Mouse (Mus musculus): ENCODE data around the gene Rad51b. TPM values are rescaled to one million over a fixed set of nuclear protein-coding genes. Genes with fewer than 3 reads are reported as not detected.

Gene Rad51b
- polyA plus RNA-seq, 1 experiment from 2014 or later: 7.8 TPM

DNA sequence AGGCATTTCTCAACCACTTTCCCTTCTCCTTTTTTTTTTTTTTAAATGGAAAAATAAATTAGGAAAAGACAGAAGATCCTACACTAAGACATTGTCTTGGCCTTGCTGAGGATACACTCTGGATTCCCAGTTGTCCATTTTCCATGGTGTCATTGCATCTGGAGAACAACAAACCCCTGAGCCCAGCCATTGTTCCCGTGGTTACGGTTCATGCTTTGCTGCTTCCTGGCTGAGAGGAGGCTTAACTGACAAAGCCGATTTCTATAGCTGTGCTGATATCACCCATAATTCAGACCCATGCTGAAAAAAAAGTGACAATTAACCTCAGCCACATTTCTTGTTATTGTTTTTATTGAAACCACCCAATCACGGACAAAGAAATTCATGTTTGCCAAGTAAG, 295.1 kb downstream of the Rad51b start:
- H3K9ac ChIP-seq (ENCODE audit: low read length): no peak overlapping the region
- H3K4me1 ChIP-seq (ENCODE audit: control insufficient read depth, insufficient read depth, low read length): no peaks in the 10 kb centered on the region
- H3K27ac ChIP-seq (ENCODE audit: low read length): no peak overlapping the region
- H3K27me3 ChIP-seq (ENCODE audit: control insufficient read depth, insufficient read depth, low read length): no peaks in the 10 kb centered on the region
- no peaks in the 10 kb centered on the region for H3K9me3 ChIP-seq (replicated peaks; ENCODE audit: control insufficient read depth, low read length)
- ATAC-seq (ENCODE audit: insufficient read depth, low FRiP score): no peak
- H3K4me2 ChIP-seq (ENCODE audit: low read depth, low read length): no peak overlapping the region
- H3K36me3 ChIP-seq (ENCODE audit: control insufficient read depth, insufficient read depth, low read length): no peaks in the 10 kb centered on the region
- WGBS: 74% methylated on average over 4 of the region's 4 CpGs
- H3K4me3 ChIP-seq (replicated peaks; ENCODE audit: low read length): no peak overlapping the region

DNA sequence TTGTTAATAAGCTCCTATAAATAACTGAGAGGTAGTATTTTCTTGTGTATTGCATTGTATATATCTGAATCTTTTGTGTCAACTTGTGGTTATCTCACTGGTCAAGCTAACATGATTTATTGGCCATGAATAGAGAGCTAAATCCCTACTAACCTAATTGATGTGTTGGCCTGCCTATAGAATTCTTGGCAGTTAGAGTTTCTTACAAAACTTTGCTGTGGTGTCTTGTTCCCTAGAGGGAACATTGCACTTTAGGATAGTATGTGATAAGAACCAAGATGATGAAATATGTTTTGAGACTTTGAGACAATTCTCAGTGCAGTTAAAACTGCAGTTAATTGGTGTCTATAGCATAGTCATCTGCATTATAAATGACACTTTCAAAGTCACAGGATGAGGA, 299.8 kb downstream of the Rad51b start:
- no peaks in the 10 kb centered on the region for H3K9me3 ChIP-seq (replicated peaks; ENCODE audit: control insufficient read depth, low read length)
- H3K27ac ChIP-seq (ENCODE audit: low read length): no peak overlapping the region
- no peaks in the 10 kb centered on the region for H3K36me3 ChIP-seq (ENCODE audit: control insufficient read depth, insufficient read depth, low read length)
- no peak overlapping the region for H3K4me2 ChIP-seq (ENCODE audit: low read depth, low read length)
- H3K9ac ChIP-seq (ENCODE audit: low read length): no peak overlapping the region
- ATAC-seq (ENCODE audit: insufficient read depth, low FRiP score): no peak
- H3K27me3 ChIP-seq (ENCODE audit: control insufficient read depth, insufficient read depth, low read length): no peaks in the 10 kb centered on the region
- peaks cover 17% of the 10 kb centered on the region for H3K4me1 ChIP-seq (ENCODE audit: control insufficient read depth, insufficient read depth, low read length)
- H3K4me3 ChIP-seq (replicated peaks; ENCODE audit: low read length): no peak overlapping the region

GRCm38 (mm10) chr12:79597351-79597750, 300.3 kb downstream of the Rad51b start:
- H3K36me3 ChIP-seq (ENCODE audit: control insufficient read depth, insufficient read depth, low read length): no peaks in the 10 kb centered on the region
- 0 out of 2 replicates have a peak overlapping the region, but pooled peaks have one; percentile 0 for H3K27ac ChIP-seq (ENCODE audit: low read length)
- H3K4me3 ChIP-seq (replicated peaks; ENCODE audit: low read length): no peak overlapping the region
- no peaks in the 10 kb centered on the region for H3K9me3 ChIP-seq (replicated peaks; ENCODE audit: control insufficient read depth, low read length)
- peaks cover 18% of the 10 kb centered on the region for H3K4me1 ChIP-seq (ENCODE audit: control insufficient read depth, insufficient read depth, low read length)
- no peaks in the 10 kb centered on the region for H3K27me3 ChIP-seq (ENCODE audit: control insufficient read depth, insufficient read depth, low read length)
- WGBS: 92% methylated on average over 2 of the region's 2 CpGs
- no peak overlapping the region for H3K4me2 ChIP-seq (ENCODE audit: low read depth, low read length)
- no peak overlapping the region for H3K9ac ChIP-seq (ENCODE audit: low read length)
- ATAC-seq (ENCODE audit: insufficient read depth, low FRiP score): no peak

GRCm38 (mm10) chr12:79597786-79598185, 300.7 kb downstream of the Rad51b start:
- no peak overlapping the region for H3K4me2 ChIP-seq (ENCODE audit: low read depth, low read length)
- peaks cover 21% of the 10 kb centered on the region for H3K4me1 ChIP-seq (ENCODE audit: control insufficient read depth, insufficient read depth, low read length)
- WGBS: 57% methylated on average over 2 of the region's 2 CpGs
- no peak overlapping the region for H3K9ac ChIP-seq (ENCODE audit: low read length)
- peak overlapping the region; percentile 81 for H3K27ac ChIP-seq (ENCODE audit: low read length)
- H3K9me3 ChIP-seq (replicated peaks; ENCODE audit: control insufficient read depth, low read length): no peaks in the 10 kb centered on the region
- H3K36me3 ChIP-seq (ENCODE audit: control insufficient read depth, insufficient read depth, low read length): no peaks in the 10 kb centered on the region
- no peak for ATAC-seq (ENCODE audit: insufficient read depth, low FRiP score)
- H3K27me3 ChIP-seq (ENCODE audit: control insufficient read depth, insufficient read depth, low read length): no peaks in the 10 kb centered on the region
- no peak overlapping the region for H3K4me3 ChIP-seq (replicated peaks; ENCODE audit: low read length)

DNA sequence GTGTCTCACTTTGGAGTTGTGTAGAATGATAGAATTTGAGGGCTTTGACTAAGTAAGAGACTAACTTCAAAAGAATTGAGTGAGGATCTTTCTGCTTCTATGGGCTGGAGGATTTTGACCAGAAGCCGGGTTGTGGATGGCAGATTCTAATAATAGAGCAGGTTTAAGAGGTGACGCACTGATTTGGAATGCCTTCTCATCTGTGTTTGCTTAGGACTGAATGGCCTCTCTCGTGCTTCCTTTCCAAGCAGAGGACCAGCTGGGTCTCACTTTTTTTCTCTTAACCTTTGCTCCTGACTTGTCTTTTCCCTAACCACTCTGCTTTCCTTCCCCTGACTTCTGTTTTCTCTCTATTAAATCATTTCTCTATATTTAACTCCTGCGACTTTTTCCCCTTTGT, 301.4 kb downstream of the Rad51b start:
- H3K9me3 ChIP-seq (replicated peaks; ENCODE audit: control insufficient read depth, low read length): no peaks in the 10 kb centered on the region
- no peak overlapping the region for H3K4me2 ChIP-seq (ENCODE audit: low read depth, low read length)
- H3K4me3 ChIP-seq (replicated peaks; ENCODE audit: low read length): no peak overlapping the region
- no peaks in the 10 kb centered on the region for H3K36me3 ChIP-seq (ENCODE audit: control insufficient read depth, insufficient read depth, low read length)
- H3K9ac ChIP-seq (ENCODE audit: low read length): no peak overlapping the region
- peaks cover 21% of the 10 kb centered on the region for H3K4me1 ChIP-seq (ENCODE audit: control insufficient read depth, insufficient read depth, low read length)
- 15% methylated on average over 4 of the region's 4 CpGs for WGBS
- peak overlapping the region; percentile 81 for H3K27ac ChIP-seq (ENCODE audit: low read length)
- ATAC-seq (ENCODE audit: insufficient read depth, low FRiP score): no peak
- H3K27me3 ChIP-seq (ENCODE audit: control insufficient read depth, insufficient read depth, low read length): no peaks in the 10 kb centered on the region

- H3K36me3 ChIP-seq (ENCODE audit: control insufficient read depth, insufficient read depth, low read length): no peaks in the 10 kb centered on the region
- ATAC-seq (ENCODE audit: insufficient read depth, low FRiP score): no peak
- H3K4me3 ChIP-seq (replicated peaks; ENCODE audit: low read length): no peak overlapping the region
- H3K9me3 ChIP-seq (replicated peaks; ENCODE audit: control insufficient read depth, low read length): no peaks in the 10 kb centered on the region
- H3K27ac ChIP-seq (ENCODE audit: low read length): peak overlapping the region; percentile 81
- no peak overlapping the region for H3K4me2 ChIP-seq (ENCODE audit: low read depth, low read length)
- peaks cover 21% of the 10 kb centered on the region for H3K4me1 ChIP-seq (ENCODE audit: control insufficient read depth, insufficient read depth, low read length)
- H3K9ac ChIP-seq (ENCODE audit: low read length): no peak overlapping the region
- H3K27me3 ChIP-seq (ENCODE audit: control insufficient read depth, insufficient read depth, low read length): no peaks in the 10 kb centered on the region
- WGBS: 14% methylated on average over 2 of the region's 2 CpGs
These were observed 301.8 kb downstream of the Rad51b start for GRCm38 (mm10) chr12:79598901-79599300.

DNA sequence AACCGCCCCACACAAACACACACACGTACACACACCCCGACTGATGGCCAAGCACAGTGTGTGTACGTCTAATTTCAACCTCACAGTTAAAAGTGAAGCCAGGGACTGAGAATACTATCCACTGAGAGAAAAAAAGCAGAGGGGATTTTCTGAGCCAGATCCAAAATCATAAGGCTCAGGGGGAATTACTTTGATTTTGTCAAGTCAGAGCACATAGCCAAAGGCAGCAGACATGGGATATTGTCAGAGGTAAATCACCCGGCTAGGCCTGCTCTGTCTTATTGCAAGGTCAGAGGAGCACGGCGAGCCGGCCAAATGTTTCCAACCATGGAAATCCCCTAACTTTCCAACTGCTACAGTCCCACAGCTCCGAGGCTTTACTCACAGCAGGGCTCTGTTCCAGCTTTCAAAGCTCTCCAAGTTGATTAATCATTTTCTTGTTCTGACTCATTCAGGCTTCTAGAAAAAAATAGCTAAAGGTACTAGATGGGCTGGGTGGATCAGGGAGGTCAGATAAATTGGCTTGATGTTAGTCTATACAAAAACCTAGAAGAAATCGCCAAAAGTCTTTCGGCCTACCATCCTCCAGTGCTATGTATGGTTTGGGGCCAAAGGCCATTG, 303.2 kb downstream of the Rad51b start:
- H3K4me2 ChIP-seq (ENCODE audit: low read depth, low read length): no peak overlapping the region
- H3K9me3 ChIP-seq (replicated peaks; ENCODE audit: control insufficient read depth, low read length): no peaks in the 10 kb centered on the region
- no peaks in the 10 kb centered on the region for H3K27me3 ChIP-seq (ENCODE audit: control insufficient read depth, insufficient read depth, low read length)
- H3K4me3 ChIP-seq (replicated peaks; ENCODE audit: low read length): no peak overlapping the region
- H3K4me1 ChIP-seq (ENCODE audit: control insufficient read depth, insufficient read depth, low read length): peaks cover 21% of the 10 kb centered on the region
- peak overlapping the region; percentile 47; the same call in 1 of the 2 replicates for H3K9ac ChIP-seq (ENCODE audit: low read length)
- peak; percentile 94 for ATAC-seq (ENCODE audit: insufficient read depth, low FRiP score)
- WGBS: 28% methylated on average over 11 of the region's 11 CpGs
- H3K27ac ChIP-seq (ENCODE audit: low read length): peak overlapping the region; percentile 95
- no peaks in the 10 kb centered on the region for H3K36me3 ChIP-seq (ENCODE audit: control insufficient read depth, insufficient read depth, low read length)

DNA sequence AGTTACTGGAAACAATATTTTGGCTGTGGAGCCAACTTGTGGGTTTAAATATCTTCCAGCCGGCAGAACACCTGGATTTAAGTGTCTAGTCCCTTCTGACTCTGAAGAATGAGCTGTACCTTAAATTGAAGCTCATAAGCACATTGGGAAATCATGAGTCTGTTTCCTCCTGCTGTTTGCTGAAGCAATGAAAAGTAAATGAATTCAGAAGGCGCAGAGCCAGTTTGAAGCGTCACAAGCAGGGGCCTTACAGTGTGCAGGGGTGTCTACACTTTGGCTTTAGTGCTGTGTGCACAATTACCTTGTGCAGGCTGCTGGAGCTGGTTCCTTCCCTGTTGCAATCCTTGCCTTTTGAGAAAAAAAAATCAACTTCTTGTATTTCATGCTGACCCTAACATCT, 305.6 kb downstream of the Rad51b start:
- Histone ChIP-seq H3K9ac (ENCODE audit: low read length) (no peak overlapping the region), H3K4me3 (replicated peaks; ENCODE audit: low read length) (no peak overlapping the region), H3K9me3 (replicated peaks; ENCODE audit: control insufficient read depth, low read length) (no peaks in the 10 kb centered on the region), H3K4me2 (ENCODE audit: low read depth, low read length) (no peak overlapping the region), H3K27ac (ENCODE audit: low read length) (peak overlapping the region; percentile 26; the same call in 1 of the 2 replicates), H3K27me3 (ENCODE audit: control insufficient read depth, insufficient read depth, low read length) (no peaks in the 10 kb centered on the region), H3K4me1 (ENCODE audit: control insufficient read depth, insufficient read depth, low read length) (peaks cover 21% of the 10 kb centered on the region), H3K36me3 (ENCODE audit: control insufficient read depth, insufficient read depth, low read length) (no peaks in the 10 kb centered on the region)
- WGBS: 39% methylated on average over 3 of the region's 3 CpGs
- no peak for ATAC-seq (ENCODE audit: insufficient read depth, low FRiP score)

GRCm38 (mm10) chr12:79604850-79605249, 307.8 kb downstream of the Rad51b start:
- ATAC-seq (ENCODE audit: insufficient read depth, low FRiP score): no peak
- peaks cover 9% of the 10 kb centered on the region; the same call in 1 of the 2 replicates for H3K4me1 ChIP-seq (ENCODE audit: control insufficient read depth, insufficient read depth, low read length)
- no peaks in the 10 kb centered on the region for H3K36me3 ChIP-seq (ENCODE audit: control insufficient read depth, insufficient read depth, low read length)
- H3K4me2 ChIP-seq (ENCODE audit: low read depth, low read length): no peak overlapping the region
- no peaks in the 10 kb centered on the region for H3K9me3 ChIP-seq (replicated peaks; ENCODE audit: control insufficient read depth, low read length)
- no peak overlapping the region for H3K9ac ChIP-seq (ENCODE audit: low read length)
- no peak overlapping the region for H3K27ac ChIP-seq (ENCODE audit: low read length)
- 94% methylated on average over 2 of the region's 2 CpGs for WGBS
- no peak overlapping the region for H3K4me3 ChIP-seq (replicated peaks; ENCODE audit: low read length)
- H3K27me3 ChIP-seq (ENCODE audit: control insufficient read depth, insufficient read depth, low read length): no peaks in the 10 kb centered on the region
